Mouse (Mus musculus): ENCODE measurements around the gene Vps4a. TPM values are rescaled to one million over a fixed set of nuclear protein-coding genes. Genes with fewer than 3 reads are reported as not detected.

Gene Vps4a
- total RNA-seq, 2 experiments from 2014 or later = 110 to 113 TPM

DNA sequence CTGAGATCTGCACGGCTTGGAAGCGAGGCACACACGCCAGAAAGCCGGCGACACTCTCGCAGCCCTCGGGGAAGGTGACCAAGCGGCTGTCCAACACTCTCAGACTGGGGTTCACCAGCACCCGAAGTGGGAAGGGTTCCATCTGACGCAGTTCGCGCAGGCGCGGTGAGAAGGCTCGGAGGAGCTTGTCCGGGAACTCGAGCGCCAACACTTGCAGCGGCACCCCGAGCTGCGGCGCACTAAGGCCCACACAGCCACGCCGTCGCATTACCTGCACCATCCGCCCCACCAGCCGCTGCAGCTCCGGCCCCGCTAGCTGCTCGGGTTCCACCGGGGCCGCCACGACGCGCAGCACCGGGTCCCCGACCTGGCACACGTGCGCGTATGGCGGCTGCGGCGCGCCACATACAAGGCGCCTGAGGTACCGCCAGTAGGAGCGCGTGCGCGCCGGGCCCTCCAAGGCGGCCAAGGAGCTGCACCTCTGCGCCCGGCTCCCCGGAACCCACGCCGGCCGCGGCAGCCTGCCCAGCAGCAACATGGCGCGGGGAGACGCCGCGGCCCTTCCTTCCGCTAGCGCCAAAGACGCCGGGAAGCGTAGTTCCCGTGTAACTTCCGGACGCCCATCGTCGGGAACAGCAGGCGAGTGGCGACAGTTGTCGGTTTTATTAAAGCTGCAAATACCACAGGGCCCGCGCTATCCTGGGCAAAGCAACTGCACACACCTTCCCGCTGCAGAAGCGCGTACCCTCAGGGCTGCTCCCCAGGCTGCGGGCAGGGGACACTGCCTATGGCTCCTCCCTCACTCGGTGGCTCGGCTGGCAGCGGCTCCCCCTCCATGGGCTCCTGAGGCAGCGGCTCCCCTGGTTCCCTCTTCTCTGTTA, 17.3 kb downstream of the Vps4a start, which contains the start of gene Pdf:
TSS of gene Pdf (minus strand) at position 554 of the 881 bp plus-strand sequence.
- peak; percentile 85 to 88 for DNase-seq (ENCODE audit: low spot score in 2 of 2)

DNA sequence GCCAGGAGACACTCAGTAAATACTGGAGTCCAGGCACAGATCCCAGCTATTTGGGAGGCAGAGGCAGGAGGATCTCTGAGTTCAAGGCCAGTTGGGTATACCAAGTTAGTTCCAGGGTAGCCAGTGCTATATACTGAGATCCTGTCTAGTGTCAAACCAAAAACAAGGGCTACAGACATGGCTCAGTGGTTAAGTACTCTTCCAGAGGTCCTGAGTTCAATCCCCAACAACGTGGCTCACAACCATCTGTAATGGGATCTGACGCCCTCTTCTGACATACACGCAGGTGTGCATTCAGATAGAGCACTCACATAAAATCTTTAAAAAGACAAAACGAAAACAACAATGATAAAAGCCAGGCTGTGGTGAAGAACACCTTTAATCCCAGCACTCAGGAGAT, 18.5 kb downstream of the Vps4a start:
- no peak for DNase-seq (ENCODE audit: low spot score in 2 of 2)

DNA sequence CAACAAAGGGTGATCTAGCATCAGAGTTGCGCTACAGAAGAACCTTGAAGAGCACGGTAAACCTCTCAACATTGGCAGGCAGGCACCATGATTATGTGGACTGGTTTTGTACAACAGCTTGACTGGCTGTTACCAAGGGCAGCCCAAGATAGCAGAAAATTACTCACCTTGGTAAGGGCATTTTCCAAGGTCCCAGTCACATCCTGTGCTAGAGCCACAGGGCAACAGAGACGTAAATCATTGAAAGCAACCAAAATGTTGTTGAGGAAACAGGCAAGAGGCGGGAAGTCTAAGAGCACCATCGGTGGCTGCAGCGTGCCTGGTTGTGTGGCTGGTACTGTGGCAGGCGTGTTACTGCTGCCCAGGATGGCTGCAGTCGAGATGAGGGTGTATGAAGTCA, 21.0 kb downstream of the Vps4a start:
- no peak for DNase-seq (ENCODE audit: low spot score in 2 of 2)

DNA sequence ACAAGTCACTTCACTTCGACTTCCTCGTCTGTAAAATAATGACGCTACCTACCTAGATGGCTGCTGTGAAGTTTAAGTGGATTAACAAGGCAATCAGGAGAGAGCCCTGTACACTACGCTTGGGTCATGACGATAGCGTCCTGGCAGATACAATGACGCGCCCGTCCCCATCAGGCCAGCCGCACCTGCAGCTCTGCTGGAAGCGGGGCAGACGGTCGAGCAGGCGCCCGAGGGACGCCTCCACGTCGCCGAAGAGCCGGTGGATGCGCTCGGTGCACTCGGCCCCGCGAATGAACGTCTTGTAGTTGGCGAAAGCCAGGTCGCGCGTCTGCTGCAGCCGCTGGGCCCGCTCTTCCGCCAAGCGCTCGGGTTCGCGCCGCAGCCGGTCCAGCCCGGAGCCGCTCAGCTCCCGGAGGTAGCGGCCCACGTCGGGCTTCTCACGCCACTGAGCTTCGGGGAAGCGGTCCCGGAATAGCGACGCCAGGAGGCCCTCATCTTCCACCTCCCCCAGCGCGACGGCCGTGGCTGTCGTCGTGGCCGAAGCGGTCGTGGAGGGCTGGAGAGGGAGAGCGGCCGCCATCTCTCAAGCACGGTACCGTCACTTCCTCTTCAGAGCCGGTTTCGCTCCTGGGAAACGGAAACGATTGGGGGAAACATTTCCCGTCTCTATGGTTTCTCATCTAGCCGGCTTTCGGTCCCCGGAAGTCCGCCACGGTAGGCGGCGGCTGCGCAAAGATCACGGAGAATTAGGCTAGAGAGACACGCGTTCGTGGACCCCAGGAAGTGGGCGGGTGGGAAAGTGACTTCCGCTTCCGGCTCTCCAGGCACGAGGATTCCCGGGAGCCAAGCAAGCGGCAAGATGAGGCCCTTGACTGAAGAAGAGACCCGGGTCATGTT, 25.3 kb downstream of the Vps4a start, which contains the start of the genes Cog8 and Nip7:
TSS of gene Cog8 (minus strand) at position 614 of the 897 bp plus-strand sequence.
TSS of gene Nip7 (plus strand) at position 802 of the 897 bp plus-strand sequence.
- DNase-seq (ENCODE audit: low spot score in 2 of 2) = peak; percentile 92 to 98

DNA sequence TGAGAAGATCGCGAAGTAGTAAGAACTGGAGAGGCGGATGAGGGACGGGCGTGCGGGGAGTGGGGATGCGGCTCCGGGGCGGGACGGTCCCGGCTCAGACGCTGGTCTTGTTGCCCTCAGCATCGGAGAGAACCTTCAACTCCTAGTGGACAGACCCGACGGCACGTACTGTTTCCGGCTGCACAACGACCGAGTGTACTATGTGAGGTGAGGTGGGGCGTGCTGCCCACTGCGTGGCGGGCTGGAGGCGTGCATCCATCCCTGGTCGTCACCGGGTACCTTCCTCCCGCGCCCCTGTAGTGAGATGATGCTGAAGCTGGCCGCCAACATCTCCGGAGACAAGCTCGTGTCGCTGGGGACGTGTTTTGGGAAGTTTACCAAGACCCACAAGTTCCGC, 25.9 kb downstream of the Vps4a start:
- DNase-seq (ENCODE audit: low spot score in 2 of 2) = peak in 1 of 2 experiments; percentile 39

DNA sequence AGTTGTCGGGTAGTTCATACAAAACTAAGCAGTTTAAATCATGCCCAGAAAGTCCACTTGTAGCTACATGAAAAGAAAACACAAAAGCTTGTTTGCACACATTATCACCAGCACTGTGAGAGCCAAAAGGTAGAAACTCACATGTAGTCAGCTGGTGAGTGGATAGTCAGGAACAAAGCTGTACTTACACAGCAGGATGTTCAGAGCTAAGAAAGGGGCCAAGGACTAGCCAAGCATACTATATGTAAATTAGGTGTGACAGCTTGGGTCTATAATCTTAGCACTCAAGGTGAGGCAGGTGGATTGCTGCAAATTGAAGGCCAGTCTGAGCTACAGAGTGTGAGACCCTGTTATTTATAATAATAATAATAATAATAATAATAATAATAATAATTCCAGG, 31.6 kb downstream of the Vps4a start:
- no peak for DNase-seq (ENCODE audit: low spot score in 2 of 2)

DNA sequence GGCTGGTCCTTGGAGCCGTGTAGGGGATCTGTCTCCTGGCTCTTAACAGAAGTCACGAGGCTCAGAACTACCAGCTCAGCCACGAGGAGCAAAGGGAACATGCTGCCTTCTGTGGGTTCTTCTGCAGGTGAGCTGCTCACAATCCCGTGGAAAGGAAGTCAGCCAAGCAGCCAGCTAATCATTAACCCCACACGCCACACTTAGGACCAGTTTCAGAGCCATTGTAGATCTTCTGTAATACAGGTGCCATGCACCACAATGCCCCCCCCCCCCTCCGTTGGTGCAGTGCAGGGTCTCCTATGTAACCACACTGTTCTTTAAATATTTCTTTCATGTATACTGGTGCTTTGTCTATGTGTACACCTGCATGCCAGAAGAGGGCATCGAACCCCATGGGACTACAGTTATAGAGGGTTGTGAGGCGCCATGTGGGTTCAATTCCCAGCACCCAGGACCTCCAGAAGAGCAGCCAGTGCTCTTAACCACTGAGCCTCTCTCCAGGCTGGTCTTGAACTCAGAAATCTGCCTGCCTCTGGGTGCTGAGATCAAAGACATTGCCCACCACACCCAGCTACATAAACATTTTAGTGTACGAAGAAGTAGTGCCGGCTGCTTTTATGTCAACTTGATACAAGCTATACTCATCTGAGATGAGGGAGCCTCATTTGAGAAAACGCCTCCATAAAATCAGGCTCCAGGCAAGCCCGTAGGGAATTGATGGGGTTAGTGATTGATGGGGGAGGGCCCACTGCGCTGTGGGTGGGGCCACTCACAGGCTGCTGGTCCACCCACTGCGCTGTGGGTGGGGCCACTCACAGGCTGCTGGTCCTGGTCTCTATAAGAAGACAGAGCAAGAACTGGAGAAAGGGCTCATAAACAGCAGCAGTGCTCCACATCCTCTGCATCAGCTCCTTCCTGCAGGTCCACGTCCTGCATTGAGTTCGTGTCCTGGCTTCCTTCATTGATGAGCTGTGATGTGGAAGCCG, 34.8 kb downstream of the Vps4a start, which contains the start of gene Tmed6:
TSS of gene Tmed6 (minus strand) at position 134 of the 986 bp plus-strand sequence.
- no peak for DNase-seq (ENCODE audit: low spot score in 2 of 2)

DNA sequence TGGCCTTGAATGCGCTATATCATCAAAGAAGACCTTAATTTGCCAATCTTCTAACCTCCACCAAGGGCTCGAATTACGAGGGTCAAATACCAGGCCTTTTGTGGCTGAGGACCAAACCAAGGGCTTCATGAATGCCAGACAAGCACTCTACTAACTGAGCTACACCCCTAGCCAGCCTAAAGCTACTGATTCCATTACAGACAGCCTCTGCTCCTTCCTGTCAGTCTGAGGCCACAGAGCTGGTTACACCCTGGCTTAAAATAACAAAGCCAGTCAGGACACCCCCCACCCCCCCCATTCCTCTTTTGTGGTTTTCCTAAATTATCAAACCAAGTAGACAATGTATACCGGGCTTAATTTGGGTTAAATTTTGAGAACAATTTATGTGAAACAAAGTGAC, 42.7 kb downstream of the Vps4a start:
- no peak for DNase-seq (ENCODE audit: low spot score in 2 of 2)

DNA sequence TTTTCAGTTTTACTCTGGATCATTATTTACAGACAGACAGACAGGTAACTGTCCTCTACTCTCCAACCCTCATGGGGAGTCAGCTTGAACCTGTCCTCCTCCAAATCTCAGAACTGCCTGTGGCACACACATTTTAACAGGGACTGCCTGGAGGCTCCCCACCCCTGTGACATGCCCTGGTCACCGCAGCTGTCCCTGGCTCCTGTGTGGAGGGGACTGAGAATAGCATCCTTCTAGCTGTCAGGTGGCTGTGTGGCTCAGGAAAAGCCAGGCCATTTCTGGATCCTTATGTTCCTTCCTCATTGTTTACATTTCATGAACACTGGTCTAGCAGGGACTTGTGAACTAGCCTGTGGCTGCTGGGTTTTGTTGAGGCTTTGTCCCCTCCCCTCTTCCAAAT, 43.1 kb downstream of the Vps4a start:
- DNase-seq (ENCODE audit: low spot score in 2 of 2) = no peak

DNA sequence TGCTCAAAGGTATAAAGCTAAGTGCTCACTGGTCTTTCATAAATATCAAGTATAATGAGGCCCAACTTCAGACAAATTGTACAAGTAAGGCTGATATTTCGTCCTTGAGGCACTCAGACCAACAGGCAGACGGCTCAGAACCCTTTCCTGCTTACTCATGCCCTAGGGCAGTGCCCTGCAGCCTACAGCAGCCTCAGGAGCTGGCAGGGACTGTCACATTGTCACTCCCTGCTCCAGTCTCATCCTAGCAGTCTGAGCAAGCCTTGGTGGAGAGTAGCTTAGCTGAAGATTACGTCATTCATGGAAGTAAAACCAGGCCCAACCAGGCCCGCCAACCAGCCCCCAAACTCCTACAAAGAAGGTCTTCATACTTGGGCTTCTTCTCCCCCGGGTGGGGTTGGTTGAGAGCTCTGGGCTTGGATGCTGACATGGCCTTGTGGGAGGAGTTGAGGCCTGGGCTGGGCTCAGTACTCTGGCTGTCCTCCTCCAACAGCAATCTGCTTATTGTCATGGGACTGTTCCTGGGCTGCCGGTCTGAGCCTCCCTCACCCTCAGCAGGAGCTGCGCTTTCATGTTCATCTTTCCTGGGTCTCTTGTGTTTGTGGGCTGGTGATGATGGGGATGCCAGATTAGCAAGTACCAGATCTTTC, 45.3 kb downstream of the Vps4a start:
- no peak for DNase-seq (ENCODE audit: low spot score in 2 of 2)

DNA sequence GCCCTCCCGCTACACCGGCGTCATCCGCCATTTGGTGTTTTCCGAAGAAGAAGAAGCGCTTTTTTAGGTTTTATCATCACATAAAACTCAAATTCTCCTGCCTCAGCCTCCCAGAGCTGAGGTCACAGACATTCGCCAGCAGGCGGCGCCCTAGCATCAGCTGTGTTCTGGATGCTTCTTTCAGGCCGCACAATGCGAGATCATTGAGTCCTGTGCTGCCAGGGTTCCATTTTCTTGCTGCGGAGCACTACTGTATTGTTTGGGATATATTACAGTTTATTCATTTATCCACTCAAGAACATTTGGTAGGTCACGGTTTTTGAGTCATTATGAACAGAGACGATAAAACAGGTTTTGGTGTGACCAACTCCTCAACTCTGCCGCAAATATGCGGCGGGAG, 54.3 kb downstream of the Vps4a start:
- DNase-seq (ENCODE audit: low spot score in 2 of 2) = no peak

DNA sequence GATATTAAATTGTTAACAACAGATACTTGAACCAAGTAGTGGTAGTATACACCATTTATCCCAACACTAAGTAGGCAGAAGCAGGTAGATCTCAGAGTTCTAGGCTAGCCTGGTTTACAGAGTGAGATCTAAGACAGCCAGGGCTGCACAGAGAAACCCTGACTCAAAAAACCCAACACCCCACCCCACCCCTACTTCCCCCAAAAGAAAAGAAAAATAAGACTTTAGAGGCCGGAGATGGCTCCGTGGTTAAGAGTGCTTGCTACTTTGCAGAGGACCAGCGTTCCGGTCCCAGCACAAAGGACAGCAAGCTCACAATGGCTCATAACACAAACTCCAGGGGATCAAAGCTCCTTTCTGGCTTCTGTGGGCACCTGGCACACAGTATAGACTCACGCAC, 55.0 kb downstream of the Vps4a start:
- no peak for DNase-seq (ENCODE audit: low spot score in 2 of 2)

DNA sequence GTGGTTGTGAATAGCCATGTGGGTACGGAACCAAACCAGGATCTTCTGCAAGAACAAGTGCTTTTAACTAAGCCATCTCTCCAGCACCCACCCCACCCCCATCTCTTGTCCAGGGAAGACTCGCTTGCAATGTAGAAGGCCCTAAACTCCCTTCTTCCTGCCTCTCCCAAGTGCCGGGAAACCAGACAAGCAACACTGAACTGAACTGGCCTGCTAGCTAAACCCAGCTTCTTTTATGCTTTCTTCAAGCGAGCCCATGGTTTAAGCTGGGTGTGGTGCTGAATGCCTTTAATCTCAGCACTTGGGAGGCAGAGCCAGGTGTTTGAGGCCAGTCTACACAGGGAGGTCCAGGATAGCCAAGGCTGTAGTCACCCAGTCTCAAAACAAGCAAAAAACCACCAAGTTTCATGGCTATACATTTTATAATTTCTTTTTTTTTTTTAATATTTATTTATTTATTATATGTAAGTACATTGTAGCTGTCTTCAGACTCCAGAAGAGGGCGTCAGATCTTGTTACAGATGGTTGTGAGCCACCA, 57.6 kb downstream of the Vps4a start:
- no peak for DNase-seq (ENCODE audit: low spot score in 2 of 2)

DNA sequence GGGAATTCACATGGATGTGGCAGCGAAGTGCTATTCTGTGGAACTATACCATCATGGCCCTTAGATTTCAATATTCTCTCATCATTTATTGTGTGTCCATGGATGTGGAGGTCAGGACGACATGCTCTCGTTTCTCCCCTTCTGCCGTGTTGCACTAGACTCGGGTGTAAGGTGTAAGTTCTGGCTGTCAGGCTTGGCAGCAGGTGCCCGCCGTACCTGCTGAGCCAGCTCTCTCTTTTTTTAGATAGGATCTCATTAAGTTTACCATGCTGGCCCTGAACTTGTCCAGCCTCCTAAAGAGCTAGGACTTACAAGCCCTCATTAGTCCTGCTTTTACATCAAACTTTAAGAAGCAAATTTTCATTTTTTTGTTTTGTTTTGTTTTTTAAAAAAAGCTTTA, 59.5 kb downstream of the Vps4a start:
- no peak for DNase-seq (ENCODE audit: low spot score in 2 of 2)

Other genes with a start within 250 kb of the Vps4a start
- 1 to 10 TPM; 4.3 to 4.7 TPM for gene Has3, start 161.0 kb upstream of the Vps4a start, total RNA-seq (2021)
- gene Utp4, start 137.6 kb upstream of the Vps4a start, total RNA-seq (2021) = 10 to 100 TPM; 36.2 to 38.0 TPM
- gene Sntb2, start 95.5 kb upstream of the Vps4a start, total RNA-seq (2021) = 10 to 100 TPM; 11.9 to 13.0 TPM
- 10 to 100 TPM; 24.6 to 24.9 TPM for gene Pdf, start 17.4 kb downstream of the Vps4a start, total RNA-seq (2021)
- gene Cog8, start 25.5 kb downstream of the Vps4a start, total RNA-seq (2021) = 10 to 100 TPM; 27.6 to 29.0 TPM
- gene Nip7, start 25.7 kb downstream of the Vps4a start, total RNA-seq (2021) = 10 to 100 TPM; 46.1 to 49.3 TPM
- not detected for gene Tmed6, start 34.4 kb downstream of the Vps4a start, total RNA-seq (2021)
- 10 to 100 TPM; 33.9 to 37.1 TPM for gene Terf2, start 65.3 kb downstream of the Vps4a start, total RNA-seq (2021)
- 10 to 100 TPM; 89.7 to 98.4 TPM for gene Cyb5b, start 119.4 kb downstream of the Vps4a start, total RNA-seq (2021)